Mouse (Mus musculus): ENCODE measurements at regions not wholly inside any gene's neighbourhood (a gene's known extent, or its start where the extent isn't known, plus 50 kb on each side); places are given as distances from the start of the nearest gene placed in this dataset.

DNA sequence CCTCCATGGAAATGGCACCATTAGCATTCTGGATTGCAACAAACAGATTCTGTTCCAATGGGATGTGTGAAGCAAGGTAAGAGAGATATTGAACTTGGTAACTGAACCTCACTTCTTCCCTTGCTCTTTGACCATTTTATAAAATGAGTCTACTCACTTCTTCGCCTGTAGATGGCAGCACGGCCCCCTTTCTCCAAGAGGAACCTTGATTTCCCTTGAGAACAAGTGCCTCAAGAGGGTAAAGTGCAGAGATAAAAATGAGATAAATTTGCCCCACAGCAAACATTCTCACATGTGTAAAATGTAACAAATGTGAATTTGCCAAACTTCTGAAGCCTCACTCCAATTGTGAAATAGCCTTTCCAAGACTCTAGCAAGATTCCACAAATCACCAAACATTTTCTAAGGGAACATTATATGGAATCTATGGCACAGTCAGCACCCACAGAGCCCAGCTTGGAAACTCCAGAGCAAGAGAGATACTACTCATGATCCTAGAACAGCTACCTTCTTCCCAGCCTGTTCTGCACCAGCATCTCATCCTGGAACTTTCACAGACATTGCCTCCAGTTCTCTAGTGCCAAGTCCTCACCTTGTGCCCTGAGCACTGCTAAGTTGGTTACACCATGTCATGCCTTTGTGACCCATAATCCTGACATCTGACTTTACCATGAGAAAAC lies 60.3 kb upstream of the Trabd2b start:
- peak; percentile 35 for TF ChIP-seq RAD21 (IDR thresholded peaks at IDR 0.05; ENCODE audit: low read depth, low read length)
- peak; percentile 22 to 48 (median 28); a peak in 5 of 6 replicates for TF ChIP-seq CTCF (IDR thresholded peaks at IDR 0.05 in 2 of 3, conservative IDR thresholded peaks at IDR 0.05 in 1 of 3; ENCODE audit: control insufficient read depth in 1 of 3, insufficient read depth in 1 of 3, low read depth in 2 of 3, low read length in 3 of 3, poor library complexity in 1 of 3, severe bottlenecking in 1 of 3)
- TF ChIP-seq BHLHE40 (IDR thresholded peaks at IDR 0.05; ENCODE audit: borderline replicate concordance, low read depth, low read length) = no peak
- peak; percentile 27; the same call in 1 of the 2 replicates for TF ChIP-seq SMC3 (IDR thresholded peaks at IDR 0.05; ENCODE audit: low read depth, low read length)
- peak; percentile 16 for DNase-seq (ENCODE audit: low read depth, low spot score)

DNA sequence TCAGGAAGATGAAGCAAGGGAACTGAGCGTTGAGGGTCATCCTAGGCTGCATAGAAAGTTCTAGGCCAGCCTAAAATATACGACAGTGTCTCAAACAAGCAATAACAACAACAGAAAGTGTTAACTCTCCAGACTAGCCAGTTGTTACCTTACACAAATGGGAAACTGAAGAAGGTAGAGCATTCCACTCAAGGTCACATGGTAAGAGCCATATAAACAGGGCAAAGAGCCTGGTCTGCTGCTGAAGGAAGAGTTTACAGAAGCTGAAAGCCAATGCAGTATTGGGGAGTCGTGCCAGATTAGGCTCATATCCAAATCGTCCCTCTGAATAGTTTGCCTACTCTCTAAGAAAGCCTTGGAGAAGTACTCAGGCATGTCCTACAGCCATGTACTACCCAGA lies 59.6 kb upstream of the Trabd2b start:
- Histone ChIP-seq H3K79me2 (ENCODE audit: control insufficient read depth, insufficient read depth, low read length, poor library complexity) (no peaks in the 10 kb centered on the region), H3K36me3 (ENCODE audit: control insufficient read depth in 1 of 2, insufficient read depth in 2 of 2, low read length in 2 of 2) (no peaks in the 10 kb centered on the region), H3K9me3 (replicated peaks; ENCODE audit: insufficient read depth, low read length) (no peaks in the 10 kb centered on the region), H3K4me1 (ENCODE audit: control insufficient read depth in 1 of 2, insufficient read depth in 2 of 2, low read length in 2 of 2) (no peaks in the 10 kb centered on the region), H3K27ac (ENCODE audit: control insufficient read depth, low read depth, low read length) (no peak overlapping the region), H3K27me3 (ENCODE audit: control insufficient read depth in 1 of 2, insufficient read depth in 2 of 2, low read length in 2 of 2) (no peaks in the 10 kb centered on the region), H3K4me3 (ENCODE audit: control insufficient read depth in 1 of 2, insufficient read depth in 1 of 2, low read depth in 2 of 2, low read length in 2 of 2) (no peak overlapping the region), H3K9ac (ENCODE audit: control insufficient read depth, low read depth, low read length, poor library complexity, severe bottlenecking) (no peak overlapping the region)
- no peak for TF ChIP-seq USF1 (IDR thresholded peaks at IDR 0.05; ENCODE audit: low read depth, low read length)
- no peak for DNase-seq (ENCODE audit: low read depth, low spot score)

More for the DNA sequence above, 60.3 kb upstream of the Trabd2b start:
- H3K9ac ChIP-seq (ENCODE audit: control insufficient read depth, low read depth, low read length, poor library complexity, severe bottlenecking) = no peak overlapping the region
- no peaks in the 10 kb centered on the region for H3K27me3 ChIP-seq (ENCODE audit: control insufficient read depth in 1 of 2, insufficient read depth in 2 of 2, low read length in 2 of 2)
- H3K4me3 ChIP-seq (ENCODE audit: control insufficient read depth in 1 of 2, insufficient read depth in 1 of 2, low read depth in 2 of 2, low read length in 2 of 2) = no peak overlapping the region
- no peak overlapping the region for H3K27ac ChIP-seq (ENCODE audit: control insufficient read depth, low read depth, low read length)
- H3K79me2 ChIP-seq (ENCODE audit: control insufficient read depth, insufficient read depth, low read length, poor library complexity) = no peaks in the 10 kb centered on the region
- H3K4me1 ChIP-seq (ENCODE audit: control insufficient read depth in 1 of 2, insufficient read depth in 2 of 2, low read length in 2 of 2) = no peaks in the 10 kb centered on the region
- no peaks in the 10 kb centered on the region for H3K9me3 ChIP-seq (replicated peaks; ENCODE audit: insufficient read depth, low read length)
- no peaks in the 10 kb centered on the region for H3K36me3 ChIP-seq (ENCODE audit: control insufficient read depth in 1 of 2, insufficient read depth in 2 of 2, low read length in 2 of 2)

DNA sequence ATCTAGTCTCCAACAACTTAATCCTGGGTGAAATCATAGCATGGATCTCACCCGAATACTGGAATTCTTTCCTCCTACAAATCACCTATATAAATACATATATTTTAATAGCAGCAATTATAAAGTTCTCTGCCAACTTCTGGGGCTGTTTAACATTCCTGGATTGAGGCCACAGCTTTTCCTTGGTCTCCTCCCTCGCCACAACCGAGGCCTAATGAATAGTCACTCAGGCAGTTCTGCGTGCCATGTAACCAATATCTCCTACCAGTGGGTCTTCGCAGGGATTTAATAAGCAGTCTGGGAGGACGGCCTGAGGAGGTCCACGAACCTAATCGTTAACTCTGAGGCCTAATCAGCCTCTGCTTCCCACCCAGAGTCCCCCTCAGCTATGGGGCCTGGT lies 56.9 kb upstream of the Trabd2b start:
- no peaks in the 10 kb centered on the region for H3K36me3 ChIP-seq (ENCODE audit: control insufficient read depth in 1 of 2, insufficient read depth in 2 of 2, low read length in 2 of 2)
- H3K27ac ChIP-seq (ENCODE audit: control insufficient read depth, low read depth, low read length) = no peak overlapping the region
- H3K9me3 ChIP-seq (replicated peaks; ENCODE audit: insufficient read depth, low read length) = no peaks in the 10 kb centered on the region
- no peaks in the 10 kb centered on the region for H3K4me1 ChIP-seq (ENCODE audit: control insufficient read depth in 1 of 2, insufficient read depth in 2 of 2, low read length in 2 of 2)
- H3K9ac ChIP-seq (ENCODE audit: control insufficient read depth, low read depth, low read length, poor library complexity, severe bottlenecking) = no peak overlapping the region
- no peak overlapping the region for H3K4me3 ChIP-seq (ENCODE audit: control insufficient read depth in 1 of 2, insufficient read depth in 1 of 2, low read depth in 2 of 2, low read length in 2 of 2)
- no peaks in the 10 kb centered on the region for H3K27me3 ChIP-seq (ENCODE audit: control insufficient read depth in 1 of 2, insufficient read depth in 2 of 2, low read length in 2 of 2)
- no peaks in the 10 kb centered on the region for H3K79me2 ChIP-seq (ENCODE audit: control insufficient read depth, insufficient read depth, low read length, poor library complexity)
- TF ChIP-seq CTCF (IDR thresholded peaks at IDR 0.05 in 2 of 3, conservative IDR thresholded peaks at IDR 0.05 in 1 of 3; ENCODE audit: control insufficient read depth in 1 of 3, insufficient read depth in 1 of 3, low read depth in 2 of 3, low read length in 3 of 3, poor library complexity in 1 of 3, severe bottlenecking in 1 of 3) = no peak
- no peak for TF ChIP-seq MYB (IDR thresholded peaks at IDR 0.05; ENCODE audit: low read depth, low read length)
- no peak for TF ChIP-seq TCF12 (IDR thresholded peaks at IDR 0.05; ENCODE audit: low read depth, low read length)
- TF ChIP-seq BHLHE40 (IDR thresholded peaks at IDR 0.05; ENCODE audit: borderline replicate concordance, low read depth, low read length) = no peak
- no peak for TF ChIP-seq ZKSCAN1 (IDR thresholded peaks at IDR 0.05; ENCODE audit: low read depth, low read length)
- TF ChIP-seq GATA1 (IDR thresholded peaks at IDR 0.05; ENCODE audit: low read depth, low read length) = no peak
- TF ChIP-seq USF2 (IDR thresholded peaks at IDR 0.05; ENCODE audit: borderline replicate concordance in 1 of 2, insufficient read depth in 1 of 2, low read depth in 1 of 2, low read length in 2 of 2) = no peak
- no peak for TF ChIP-seq UBTF (IDR thresholded peaks at IDR 0.05; ENCODE audit: borderline replicate concordance, insufficient read depth, low read depth, low read length)
- no peak for DNase-seq (ENCODE audit: low read depth, low spot score)
